Mouse (Mus musculus): ENCODE data around the gene Pced1b.

Gene Pced1b

GRCm38 (mm10) chr15:97286731-97287130 lies 39.8 kb downstream of the Pced1b start:
- no peak for DNase-seq (ENCODE audit: low read depth, low spot score)

- DNase-seq (ENCODE audit: low read depth, low spot score): no peak
These were observed 40.7 kb downstream of the Pced1b start for GRCm38 (mm10) chr15:97287436-97288143.

- no peak for DNase-seq (ENCODE audit: low read depth, low spot score)
These were observed 41.8 kb downstream of the Pced1b start for GRCm38 (mm10) chr15:97288690-97289089.

- DNase-seq (ENCODE audit: low read depth, low spot score): no peak
These were observed 42.3 kb downstream of the Pced1b start for GRCm38 (mm10) chr15:97289176-97289575.

- no peak for DNase-seq (ENCODE audit: low read depth, low spot score)
These were observed 43.4 kb downstream of the Pced1b start for GRCm38 (mm10) chr15:97290351-97290750.

- DNase-seq (ENCODE audit: low read depth, low spot score): peak; percentile 77
These were observed 44.6 kb downstream of the Pced1b start for GRCm38 (mm10) chr15:97291291-97292050.

GRCm38 (mm10) chr15:97307935-97308334 lies 61.0 kb downstream of the Pced1b start:
- no peak for DNase-seq (ENCODE audit: low read depth, low spot score)

- no peak for DNase-seq (ENCODE audit: low read depth, low spot score)
These were observed 62.6 kb downstream of the Pced1b start for GRCm38 (mm10) chr15:97309533-97309932.

GRCm38 (mm10) chr15:97310251-97310650 lies 63.3 kb downstream of the Pced1b start:
- DNase-seq (ENCODE audit: low read depth, low spot score): no peak

- no peak for DNase-seq (ENCODE audit: low read depth, low spot score)
These were observed 64.3 kb downstream of the Pced1b start for GRCm38 (mm10) chr15:97311211-97311610.

GRCm38 (mm10) chr15:97311937-97312336 lies 65.0 kb downstream of the Pced1b start:
- DNase-seq (ENCODE audit: low read depth, low spot score): no peak

GRCm38 (mm10) chr15:97314720-97315421 lies 68.0 kb downstream of the Pced1b start:
- DNase-seq (ENCODE audit: low read depth, low spot score): peak; percentile 56

- peak; percentile 46 for DNase-seq (ENCODE audit: low read depth, low spot score)
These were observed 68.5 kb downstream of the Pced1b start for GRCm38 (mm10) chr15:97315422-97315757.

GRCm38 (mm10) chr15:97318365-97319001 lies 71.6 kb downstream of the Pced1b start:
- peak; percentile 29 for DNase-seq (ENCODE audit: low read depth, low spot score)

- no peak for DNase-seq (ENCODE audit: low read depth, low spot score)
These were observed 75.9 kb downstream of the Pced1b start for GRCm38 (mm10) chr15:97322821-97323220.

GRCm38 (mm10) chr15:97323466-97323865 lies 76.6 kb downstream of the Pced1b start:
- DNase-seq (ENCODE audit: low read depth, low spot score): no peak

- no peak for DNase-seq (ENCODE audit: low read depth, low spot score)
These were observed 77.4 kb downstream of the Pced1b start for GRCm38 (mm10) chr15:97324311-97324710.

- no peak for DNase-seq (ENCODE audit: low read depth, low spot score)
These were observed 80.7 kb downstream of the Pced1b start for GRCm38 (mm10) chr15:97327500-97328081.

- DNase-seq (ENCODE audit: low read depth, low spot score): no peak
These were observed 85.7 kb downstream of the Pced1b start for GRCm38 (mm10) chr15:97332582-97332981.

- no peak for DNase-seq (ENCODE audit: low read depth, low spot score)
These were observed 90.9 kb downstream of the Pced1b start for GRCm38 (mm10) chr15:97337636-97338352.

All from telencephalon, adult 2 months (tissue).